Mouse (Mus musculus) kidney, embryonic 15.5 days (tissue): Measurements from ENCODE around the gene Kcnk16. TPM values are rescaled to one million over a fixed set of nuclear protein-coding genes. Genes with fewer than 3 reads are reported as not detected.

Experiments used
- ATAC-seq: fragments of 200-750 bp; cut with Nextera tagmentation; replicated peaks from 2 replicates; pipeline ENCODE4 v1.8.0; 2017; ENCODE audit warnings: moderate TSS enrichment; ENCODE audit not compliant: low FRiP score
- H3K27ac ChIP-seq: fragments of 300-500 bp; sonication (generic); 2 replicates; pipeline ENCODE4 v1.5.1; 2015; ENCODE audit warnings: mild to moderate bottlenecking, inconsistent platforms
- H3K27me3 ChIP-seq: fragments of 300-500 bp; sonication (generic); 2 replicates; pipeline ENCODE4 v1.6.1; 2015; ENCODE audit warnings: inconsistent platforms
- H3K36me3 ChIP-seq: fragments of 300-500 bp; sonication (generic); 2 replicates; pipeline ENCODE4 v1.6.1; 2015; ENCODE audit warnings: inconsistent platforms
- H3K4me1 ChIP-seq: fragments of 300-500 bp; sonication (generic); 2 replicates; pipeline ENCODE4 v1.6.1; 2015; ENCODE audit warnings: inconsistent platforms
- H3K4me2 ChIP-seq: fragments of 300-500 bp; sonication (generic); 2 replicates; pipeline ENCODE4 v1.6.1; 2015; ENCODE audit warnings: moderate library complexity, mild to moderate bottlenecking, inconsistent platforms
- H3K4me3 ChIP-seq: fragments of 300-500 bp; sonication (generic); replicated peaks from 2 replicates; pipeline ENCODE4 v1.5.1; 2015; ENCODE audit warnings: mild to moderate bottlenecking, inconsistent platforms
- H3K9ac ChIP-seq: fragments of 300-500 bp; sonication (generic); 2 replicates; pipeline ENCODE4 v1.6.1; 2015; ENCODE audit warnings: mild to moderate bottlenecking, inconsistent platforms
- H3K9me3 ChIP-seq: fragments of 300-500 bp; sonication (generic); replicated peaks from 2 replicates; pipeline ENCODE4 v1.6.1; 2016; ENCODE audit warnings: inconsistent platforms
- WGBS: fragments of 180-500 bp; shearing (Covaris S2); methylation state at CpG from one replicate; pipeline ENCODE4 v1.1.7; 2015; ENCODE audit warnings: mixed read lengths; 5-methylcytosine and 5-hydroxymethylcytosine counted together
- polyA plus RNA-seq: library from polyadenylated mRNA; unstranded; fragments of >200 nt; fragmentation: Nextera tagmentation; extraction: Ambion mirVana; gene quantifications from 2 replicates; pipeline ENCODE4 v1.2.1, GENCODE M21; 2015

Gene Kcnk16
- polyA plus RNA-seq, 1 experiment from 2014 or later = not detected

DNA sequence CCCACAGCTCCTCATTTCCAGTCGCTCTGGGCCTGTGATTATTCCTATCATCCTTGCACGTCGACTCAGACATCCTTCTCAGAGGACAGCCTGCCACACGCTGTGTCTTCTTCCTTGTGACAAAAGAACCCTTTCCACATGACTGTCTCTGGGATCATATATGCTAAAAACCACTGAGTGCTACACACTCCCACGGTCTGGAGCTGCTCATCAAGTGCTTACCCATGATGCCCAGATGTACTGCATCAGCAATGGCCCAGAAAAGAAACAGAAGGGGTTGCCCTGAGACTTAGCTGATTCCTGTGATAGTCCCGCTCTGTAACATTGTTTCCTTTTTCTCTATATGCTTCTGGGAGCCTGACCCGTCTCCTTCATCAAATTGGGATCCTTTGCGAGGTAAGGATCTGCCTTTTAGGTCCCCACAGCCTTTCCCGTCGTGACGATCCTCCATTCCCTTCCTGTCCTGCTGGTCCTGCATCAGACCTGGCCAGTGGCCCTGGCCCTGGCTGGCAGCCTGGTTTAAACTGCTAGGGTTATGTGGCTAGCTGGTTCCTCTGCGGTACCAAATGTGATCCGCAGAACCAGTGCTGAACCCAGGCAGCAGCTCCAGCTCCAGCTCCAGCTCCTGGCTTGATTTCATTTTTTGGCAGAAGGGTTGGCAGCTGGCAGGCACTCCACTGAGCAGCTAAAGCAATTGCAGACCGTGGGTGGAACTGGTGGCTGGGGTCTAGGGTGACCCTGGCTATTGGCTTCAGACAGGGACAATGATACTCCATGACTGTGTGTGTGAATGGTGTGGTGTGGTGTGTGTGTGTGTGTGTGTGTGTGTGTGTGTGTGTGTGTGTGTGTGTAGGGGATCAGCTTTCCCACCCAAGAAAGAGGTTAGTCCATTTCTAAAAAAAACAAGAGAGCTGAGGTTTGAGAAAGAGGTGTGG, 18.5 kb downstream of the Kcnk16 start:
- H3K27ac ChIP-seq = no peak overlapping the region
- no peaks in the 10 kb centered on the region for H3K27me3 ChIP-seq
- no peak overlapping the region for H3K9ac ChIP-seq
- H3K36me3 ChIP-seq = no peaks in the 10 kb centered on the region
- no peaks in the 10 kb centered on the region for H3K9me3 ChIP-seq
- H3K4me2 ChIP-seq = no peak overlapping the region
- H3K4me1 ChIP-seq = peaks cover 7% of the 10 kb centered on the region
- no peak for ATAC-seq
- no peak overlapping the region for H3K4me3 ChIP-seq
- 73% methylated on average over 14 of the region's 14 CpGs for WGBS

DNA sequence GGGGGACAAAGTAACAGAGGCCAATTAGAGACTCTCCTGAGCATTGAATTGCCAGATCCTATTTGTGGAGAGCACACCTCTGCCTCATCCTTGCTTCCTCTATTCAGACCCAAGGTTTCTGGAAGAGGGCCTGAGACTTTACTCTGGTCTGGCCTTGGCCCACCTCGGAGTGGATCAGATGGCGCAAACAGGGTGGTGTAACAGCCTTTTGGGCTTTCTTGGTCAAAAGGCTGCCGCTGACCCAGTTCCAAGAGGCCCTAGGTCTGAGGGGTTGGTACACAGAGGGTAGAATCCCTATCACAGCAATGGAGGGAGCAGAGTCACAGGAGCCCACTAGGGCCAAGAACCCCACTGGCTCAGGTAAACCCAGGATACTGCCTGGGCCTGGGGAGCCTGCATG, 21.0 kb downstream of the Kcnk16 start:
- H3K27ac ChIP-seq = no peak overlapping the region

DNA sequence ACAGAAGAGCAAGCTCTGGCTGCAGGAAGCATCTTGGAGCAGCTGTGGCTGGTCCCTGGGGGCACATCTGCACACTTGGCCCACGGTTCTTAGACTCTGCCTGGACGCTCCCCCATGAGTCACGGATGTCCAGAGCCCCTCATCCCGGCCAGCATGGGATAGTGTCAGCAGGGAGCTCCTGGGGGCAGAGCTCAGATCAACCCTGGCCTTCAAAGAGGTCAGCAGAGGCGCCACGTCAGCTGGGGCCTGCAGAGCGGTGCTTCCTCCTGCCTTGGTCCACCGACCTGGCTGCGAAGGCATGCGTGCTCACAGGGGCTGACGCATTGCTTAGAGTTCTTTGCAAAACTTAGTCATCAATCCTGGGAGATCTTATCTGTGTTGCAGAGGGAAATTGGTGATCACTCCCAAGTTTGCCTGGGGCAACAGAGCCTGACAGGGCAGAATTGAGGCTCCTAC, 22.2 kb downstream of the Kcnk16 start:
- H3K27ac ChIP-seq = no peak overlapping the region
- WGBS = 39% methylated on average over 11 of the region's 11 CpGs
- H3K27me3 ChIP-seq = no peaks in the 10 kb centered on the region
- H3K9ac ChIP-seq = no peak overlapping the region
- no peaks in the 10 kb centered on the region for H3K36me3 ChIP-seq
- ATAC-seq = no peak; the same call in 1 of the 2 replicates
- H3K4me3 ChIP-seq = no peak overlapping the region
- H3K9me3 ChIP-seq = no peaks in the 10 kb centered on the region
- peaks cover 21% of the 10 kb centered on the region for H3K4me1 ChIP-seq
- H3K4me2 ChIP-seq = no peak overlapping the region

More for the DNA sequence above, 21.0 kb downstream of the Kcnk16 start:
- no peak for ATAC-seq
- no peaks in the 10 kb centered on the region for H3K36me3 ChIP-seq
- H3K9ac ChIP-seq = no peak overlapping the region
- peaks cover 13% of the 10 kb centered on the region for H3K4me1 ChIP-seq
- WGBS = 94% methylated on average over 3 of the region's 3 CpGs
- no peaks in the 10 kb centered on the region for H3K27me3 ChIP-seq
- H3K4me2 ChIP-seq = no peak overlapping the region
- no peak overlapping the region for H3K4me3 ChIP-seq
- H3K9me3 ChIP-seq = no peaks in the 10 kb centered on the region

DNA sequence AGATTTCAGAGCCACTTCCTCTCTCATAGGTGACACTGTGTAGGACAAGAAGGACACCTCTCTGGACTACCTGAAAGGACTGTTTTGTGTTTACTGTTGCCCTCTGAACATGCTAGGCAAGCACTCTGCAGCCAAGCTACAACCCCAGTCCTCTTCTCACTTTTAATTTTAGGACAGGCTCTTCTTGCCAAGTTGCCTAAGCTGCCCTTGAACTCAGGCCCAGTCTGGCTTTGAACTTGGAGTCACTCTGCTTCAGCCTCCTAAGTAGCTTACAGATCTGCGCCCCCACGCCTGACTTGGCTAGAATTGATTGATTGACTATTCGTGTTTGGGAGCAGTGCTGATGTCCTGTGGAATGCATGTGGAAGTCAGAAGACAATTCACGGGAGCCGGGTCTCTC, 23.1 kb downstream of the Kcnk16 start:
- Histone ChIP-seq H3K27ac (no peak overlapping the region), H3K36me3 (no peaks in the 10 kb centered on the region), H3K9ac (no peak overlapping the region), H3K4me2 (no peak overlapping the region), H3K9me3 (no peaks in the 10 kb centered on the region), H3K27me3 (no peaks in the 10 kb centered on the region), H3K4me3 (no peak overlapping the region), H3K4me1 (peaks cover 21% of the 10 kb centered on the region)
- WGBS = 79% methylated on average over 5 of the region's 5 CpGs
- no peak for ATAC-seq

DNA sequence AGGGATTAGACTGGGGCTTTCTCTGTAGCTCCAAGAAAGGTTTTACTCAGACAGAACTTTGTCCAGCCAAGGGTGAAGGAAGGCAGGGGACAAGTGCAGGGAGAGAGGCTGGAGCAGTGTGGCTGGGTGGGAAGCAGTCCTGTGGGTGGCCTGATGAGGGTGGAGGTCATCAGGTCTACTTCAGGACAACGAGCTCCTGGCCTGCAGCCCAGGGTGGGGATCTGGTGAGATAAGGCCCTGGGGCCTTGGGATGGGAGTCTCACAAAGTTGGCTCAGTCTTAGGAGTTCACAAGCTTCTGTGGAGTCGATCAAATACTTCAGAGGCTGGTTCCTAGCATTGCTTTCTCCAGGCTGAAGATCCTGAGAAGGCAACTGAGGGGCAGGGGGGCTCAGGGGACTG, 23.7 kb downstream of the Kcnk16 start:
- Histone ChIP-seq H3K27ac (no peak overlapping the region), H3K4me3 (no peak overlapping the region), H3K9me3 (no peaks in the 10 kb centered on the region), H3K36me3 (no peaks in the 10 kb centered on the region), H3K4me1 (peaks cover 21% of the 10 kb centered on the region), H3K4me2 (no peak overlapping the region), H3K27me3 (no peaks in the 10 kb centered on the region), H3K9ac (no peak overlapping the region)
- no peak for ATAC-seq
- WGBS = 61% methylated on average over 2 of the region's 2 CpGs

DNA sequence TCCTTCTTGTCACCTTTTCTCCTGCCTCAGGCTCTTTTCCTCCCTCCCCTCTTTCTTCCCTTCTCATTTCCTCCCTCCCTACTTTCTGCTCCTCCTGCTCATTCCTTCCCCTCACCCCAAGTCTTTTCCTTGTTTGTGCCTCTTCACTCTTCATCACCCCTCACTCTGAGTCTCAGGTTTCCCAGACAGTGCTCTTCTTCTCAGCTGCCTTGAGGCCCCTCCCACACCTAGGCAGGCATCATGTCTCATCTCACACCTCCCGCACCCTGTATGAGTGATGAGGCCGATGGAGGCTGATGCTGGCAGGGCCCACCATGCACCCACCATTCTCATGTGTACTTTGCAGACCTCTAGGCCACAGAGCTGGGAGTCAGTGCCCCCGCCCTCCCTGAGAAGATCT, 25.8 kb downstream of the Kcnk16 start:
- Histone ChIP-seq H3K4me1 (peaks cover 21% of the 10 kb centered on the region), H3K4me2 (no peak overlapping the region), H3K36me3 (no peaks in the 10 kb centered on the region), H3K9ac (no peak overlapping the region), H3K9me3 (no peaks in the 10 kb centered on the region), H3K4me3 (no peak overlapping the region), H3K27ac (no peak overlapping the region), H3K27me3 (no peaks in the 10 kb centered on the region)
- peak; percentile 74 for ATAC-seq
- 40% methylated on average over 3 of the region's 3 CpGs for WGBS

DNA sequence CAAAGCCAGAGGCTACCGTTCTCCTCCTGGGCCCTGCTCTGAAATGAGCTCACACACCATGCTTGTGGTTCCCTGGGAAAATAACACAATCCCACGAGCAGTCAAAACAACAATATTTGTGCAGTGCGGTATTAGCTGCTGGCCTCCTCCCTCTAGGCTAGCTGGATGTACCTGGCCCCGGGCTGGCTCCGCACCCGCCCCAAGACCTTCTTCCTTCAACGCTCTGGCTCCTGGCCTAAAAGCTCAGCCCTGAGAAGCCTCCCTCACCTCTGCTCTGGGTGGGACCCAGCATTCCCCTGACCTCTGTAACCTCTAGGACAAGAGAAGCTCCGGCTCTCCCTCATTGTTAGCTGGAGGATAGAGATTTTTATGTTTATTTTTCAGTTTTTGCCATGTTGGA, 26.5 kb downstream of the Kcnk16 start:
- peaks cover 21% of the 10 kb centered on the region for H3K4me1 ChIP-seq
- no peaks in the 10 kb centered on the region for H3K36me3 ChIP-seq
- no peak overlapping the region for H3K4me2 ChIP-seq
- no peaks in the 10 kb centered on the region for H3K27me3 ChIP-seq
- no peak overlapping the region for H3K27ac ChIP-seq
- 54% methylated on average over 8 of the region's 8 CpGs for WGBS
- no peaks in the 10 kb centered on the region for H3K9me3 ChIP-seq
- 0 out of 2 replicates have a peak, but pooled peaks have one; percentile 29 for ATAC-seq
- H3K9ac ChIP-seq = no peak overlapping the region
- no peak overlapping the region for H3K4me3 ChIP-seq

DNA sequence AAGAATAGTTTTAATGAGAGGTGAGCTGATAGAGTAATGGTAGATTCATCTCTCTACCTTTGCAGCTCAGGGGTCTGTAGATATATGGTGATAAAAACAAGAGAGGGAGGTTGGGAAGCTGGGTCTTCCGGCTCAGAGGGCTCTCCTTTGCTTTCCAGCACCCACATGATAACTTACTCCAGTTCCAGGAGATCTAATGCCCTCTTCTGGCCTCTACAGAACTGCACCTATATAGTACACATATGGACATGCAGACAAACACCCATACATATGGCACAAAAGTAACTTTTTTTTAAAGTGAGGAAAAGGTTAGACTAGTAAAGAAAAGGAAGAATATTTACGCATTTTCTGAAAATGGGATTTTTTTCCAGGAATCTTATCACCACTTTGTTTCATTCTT, 34.6 kb downstream of the Kcnk16 start:
- no peaks in the 10 kb centered on the region for H3K9me3 ChIP-seq
- H3K4me2 ChIP-seq = no peak overlapping the region
- no peak overlapping the region for H3K9ac ChIP-seq
- no peaks in the 10 kb centered on the region for H3K36me3 ChIP-seq
- H3K27ac ChIP-seq = no peak overlapping the region
- WGBS = 86% methylated on average over 2 of the region's 2 CpGs
- no peak for ATAC-seq
- no peaks in the 10 kb centered on the region for H3K27me3 ChIP-seq
- no peak overlapping the region for H3K4me3 ChIP-seq
- H3K4me1 ChIP-seq = peaks cover 11% of the 10 kb centered on the region

DNA sequence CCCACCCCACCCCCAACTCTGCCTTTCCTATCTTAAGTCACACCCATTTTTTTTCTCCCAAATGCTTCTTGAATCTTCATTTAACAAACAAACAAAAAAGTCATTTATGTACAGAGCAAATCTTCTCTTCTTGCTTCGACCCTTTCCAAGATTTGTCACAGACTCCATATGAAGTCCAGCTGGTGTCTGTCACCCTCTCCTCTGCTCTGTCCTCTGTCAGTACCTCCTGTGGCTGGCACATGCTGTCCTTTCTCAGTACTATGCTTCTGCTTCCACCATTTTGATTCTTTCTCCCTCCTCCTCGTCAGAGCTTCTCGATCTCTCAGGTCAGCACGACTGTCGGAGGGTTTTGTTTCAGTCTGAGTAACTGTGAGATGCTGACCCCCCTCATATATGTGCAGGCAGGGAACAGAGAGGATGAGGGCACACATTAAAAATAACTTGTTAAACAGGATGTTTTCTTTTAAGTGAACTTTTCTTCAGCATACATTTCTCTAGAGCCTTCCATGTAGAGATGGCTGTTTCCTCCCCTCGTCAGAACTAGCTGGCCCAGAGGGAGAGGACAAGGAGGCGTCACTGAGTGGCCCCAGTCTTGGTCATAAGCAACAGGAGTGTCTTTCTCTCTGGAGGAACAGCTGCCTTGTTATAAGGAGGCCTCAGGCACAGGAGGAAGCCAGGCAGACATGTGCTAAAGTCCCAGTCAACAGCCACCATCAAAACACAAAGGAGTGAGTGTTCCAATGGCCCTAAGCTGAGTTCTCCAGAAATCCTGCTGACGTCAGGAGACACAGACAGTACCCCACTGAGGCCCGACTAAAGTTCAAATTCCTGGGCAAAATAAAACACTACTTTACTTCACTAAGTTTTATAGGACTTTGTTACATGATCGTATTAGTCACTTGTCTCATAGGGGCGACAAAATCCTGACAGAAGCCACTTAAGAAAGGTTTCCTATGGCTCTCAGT, 35.7 kb downstream of the Kcnk16 start:
- peaks cover 15% of the 10 kb centered on the region for H3K4me1 ChIP-seq
- no peaks in the 10 kb centered on the region for H3K27me3 ChIP-seq
- 0 out of 2 replicates have a peak overlapping the region, but pooled peaks have one; percentile 33 for H3K27ac ChIP-seq
- no peaks in the 10 kb centered on the region for H3K36me3 ChIP-seq
- no peak overlapping the region for H3K4me3 ChIP-seq
- no peak overlapping the region for H3K4me2 ChIP-seq
- no peak for ATAC-seq
- no peak overlapping the region for H3K9ac ChIP-seq
- H3K9me3 ChIP-seq = no peaks in the 10 kb centered on the region
- 62% methylated on average over 11 of the region's 11 CpGs for WGBS

DNA sequence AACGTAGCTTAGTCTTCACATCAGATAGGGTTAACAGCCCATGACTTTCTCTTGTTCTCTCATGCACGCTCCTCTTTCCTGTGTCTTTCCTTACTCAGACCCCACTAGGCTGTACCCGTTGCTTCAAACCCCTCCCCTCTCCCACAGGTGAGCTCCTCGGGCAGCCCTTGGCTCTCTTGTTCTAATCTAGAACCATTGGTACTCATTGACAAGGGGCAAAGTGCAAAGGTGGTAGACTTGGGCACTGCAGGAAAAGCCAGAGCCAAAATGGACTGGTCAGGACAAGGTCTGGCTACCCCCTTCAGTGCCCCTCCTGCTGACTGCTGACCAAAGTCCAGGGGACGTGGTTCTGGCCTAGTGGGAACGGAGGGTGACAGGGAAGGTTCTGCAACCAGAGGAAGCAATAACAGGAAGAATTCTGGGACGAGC, 38.9 kb downstream of the Kcnk16 start:
- Histone ChIP-seq H3K4me3 (no peak overlapping the region), H3K27ac (peak overlapping the region; percentile 52), H3K9me3 (no peaks in the 10 kb centered on the region), H3K4me1 (peaks cover 20% of the 10 kb centered on the region), H3K27me3 (no peaks in the 10 kb centered on the region), H3K9ac (no peak overlapping the region), H3K4me2 (no peak overlapping the region), H3K36me3 (no peaks in the 10 kb centered on the region)
- 52% methylated on average over 7 of the region's 7 CpGs for WGBS
- ATAC-seq = peak; percentile 83

DNA sequence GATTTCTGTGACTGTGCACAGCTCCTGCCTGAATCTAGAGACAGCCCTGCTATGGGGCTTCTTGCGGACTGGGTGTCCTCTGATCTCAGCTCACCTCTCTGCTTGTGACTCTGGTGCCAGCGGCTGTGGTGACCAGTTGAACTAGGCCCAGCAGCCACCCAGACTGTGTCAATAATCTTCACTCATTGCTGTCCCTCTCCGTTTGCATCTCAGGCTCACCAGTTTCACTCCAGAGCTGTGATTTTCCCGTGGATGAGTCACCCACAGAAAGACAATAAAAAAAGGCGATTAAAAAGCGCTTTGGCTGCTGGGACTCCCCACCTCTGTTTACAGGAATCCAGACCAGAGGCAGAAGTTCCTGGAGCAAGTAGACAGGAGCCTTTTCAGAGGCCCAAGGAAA, 39.6 kb downstream of the Kcnk16 start:
- H3K4me1 ChIP-seq = peaks cover 22% of the 10 kb centered on the region
- H3K4me2 ChIP-seq = no peak overlapping the region
- no peak overlapping the region for H3K9ac ChIP-seq
- H3K27me3 ChIP-seq = no peaks in the 10 kb centered on the region
- no peaks in the 10 kb centered on the region for H3K36me3 ChIP-seq
- peak overlapping the region; percentile 52 for H3K27ac ChIP-seq
- 57% methylated on average over 6 of the region's 6 CpGs for WGBS
- ATAC-seq = no peak
- no peaks in the 10 kb centered on the region for H3K9me3 ChIP-seq
- no peak overlapping the region for H3K4me3 ChIP-seq

DNA sequence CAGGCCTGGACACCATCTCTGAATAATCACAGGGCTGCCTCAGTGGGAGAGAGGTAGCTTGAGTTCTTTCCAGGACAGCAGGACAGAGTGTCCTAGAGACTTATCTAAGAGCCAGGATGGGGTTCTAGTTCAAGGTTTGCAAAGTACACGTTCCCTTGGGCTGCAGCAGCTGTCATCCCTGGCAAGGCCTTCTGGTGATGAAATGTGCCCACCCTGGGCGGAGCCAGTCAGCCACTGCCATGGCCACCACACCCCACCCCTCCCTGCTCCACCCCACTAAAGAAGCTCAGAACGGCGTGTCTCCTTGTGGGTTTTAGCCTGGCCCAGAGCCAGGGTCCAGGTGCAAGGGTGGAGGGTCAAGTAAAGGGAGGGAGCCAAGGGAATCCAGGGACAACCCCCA, 40.7 kb downstream of the Kcnk16 start:
- Histone ChIP-seq H3K4me1 (peaks cover 26% of the 10 kb centered on the region), H3K4me2 (no peak overlapping the region), H3K9ac (no peak overlapping the region), H3K4me3 (no peak overlapping the region), H3K27ac (no peak overlapping the region), H3K36me3 (no peaks in the 10 kb centered on the region), H3K9me3 (no peaks in the 10 kb centered on the region), H3K27me3 (no peaks in the 10 kb centered on the region)
- no peak for ATAC-seq
- WGBS = 55% methylated on average over 4 of the region's 4 CpGs
